Mouse (Mus musculus): ENCODE measurements at regions not wholly inside any gene's neighbourhood (a gene's known extent, or its start where the extent isn't known, plus 50 kb on each side); places are given as distances from the start of the nearest gene placed in this dataset.

DNA sequence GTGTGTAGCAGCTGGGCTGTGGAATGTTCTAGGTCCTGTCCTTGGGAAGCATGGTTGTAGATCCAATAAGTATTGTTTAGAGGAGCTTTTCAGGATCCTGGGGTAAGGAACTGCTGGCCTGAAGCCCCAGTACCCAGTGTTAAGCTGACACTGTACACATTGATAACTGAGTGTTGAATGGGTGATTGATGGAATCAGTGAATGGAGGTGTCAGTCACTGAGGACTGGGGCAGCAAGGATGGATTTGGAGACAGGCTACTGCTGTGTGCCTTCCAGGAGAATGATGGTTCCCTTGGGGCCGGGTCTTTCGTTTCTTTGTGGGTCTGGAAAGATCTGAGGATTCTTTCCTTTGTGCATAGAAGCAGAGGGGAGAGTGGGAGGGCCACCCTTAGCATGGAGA, 51.9 kb upstream of the Irx3 start:
- intact Hi-C loops (cut with DNase I; ENCODE audit: low total_unique reads) = no loop called here
- no peak for DNase-seq

- no peak for DNase-seq
- intact Hi-C loops (cut with DNase I; ENCODE audit: low total_unique reads) = no loop called here
Measured at GRCm38 (mm10) chr8:91853336-91853735, 51.5 kb upstream of the Irx3 start.

Measured in gastrocnemius, postnatal 14 days (tissue).